In genomic region chr8:115036016-115036415, GRCm38 (mm10) we compare ENCODE assay signal across 23 mouse cellular contexts.
"Had no signal": no experiment of that assay in that cellular context is flagged by ENCODE, and none has a peak within 500 bp of the region (broad histone marks: within the 10 kb centered on the region; RNA-seq: fewer than 3 reads in every experiment).

No protein-coding gene starts in this region.

- H3K36me3 ChIP-seq: heart, embryonic 10.5 days; heart, embryonic 12.5 days; hindbrain, embryonic 13.5 days; hindbrain, embryonic 15.5 days; kidney, embryonic 15.5 days; limb, embryonic 13.5 days; limb, embryonic 15.5 days; liver, embryonic 13.5 days; liver, embryonic 15.5 days had no signal

- H3K27me3 ChIP-seq: heart, embryonic 12.5 days; hindbrain, embryonic 13.5 days; hindbrain, embryonic 15.5 days; limb, embryonic 13.5 days; liver, embryonic 13.5 days; liver, embryonic 15.5 days had no signal

- DNase-seq: gastrocnemius, adult 2 months; gastrocnemius, postnatal 10 days; gastrocnemius, postnatal 25 days; heart, adult 18-20 months; heart, postnatal 10 days; heart, postnatal 36 days; kidney, adult 11 months; kidney, adult 2 months; kidney, adult 9 months; kidney, postnatal 14 days; kidney, postnatal 36 days; layer of hippocampus, adult 9-11 months; layer of hippocampus, postnatal 36 days; left cerebral cortex, postnatal 4 days; liver, embryonic 13.5 days had no signal
